Mouse (Mus musculus): Measurements from ENCODE around the gene Adamts16. TPM values are rescaled to one million over a fixed set of nuclear protein-coding genes. Genes with fewer than 3 reads are reported as not detected.

Gene Adamts16
- polyA plus RNA-seq, 2 experiments from 2014 or later, result not detected

GRCm38 (mm10) chr13:70707158-70707854 is 134.3 kb downstream of the Adamts16 start:
- no peak for ATAC-seq

GRCm38 (mm10) chr13:70702904-70703303 is 138.7 kb downstream of the Adamts16 start:
- ATAC-seq, result no peak

- no peak for ATAC-seq
Measured at GRCm38 (mm10) chr13:70698812-70699387, 142.7 kb downstream of the Adamts16 start.

GRCm38 (mm10) chr13:70689452-70689960 is 152.1 kb downstream of the Adamts16 start:
- no peak for ATAC-seq

GRCm38 (mm10) chr13:70685825-70686224 is 155.8 kb downstream of the Adamts16 start:
- no peak for ATAC-seq

- no peak for ATAC-seq
Measured at GRCm38 (mm10) chr13:70684976-70685609, 156.5 kb downstream of the Adamts16 start.

- ATAC-seq, result no peak
Measured at GRCm38 (mm10) chr13:70681411-70682183, 160.0 kb downstream of the Adamts16 start.

- ATAC-seq, result no peak
Measured at GRCm38 (mm10) chr13:70680316-70680715, 161.3 kb downstream of the Adamts16 start.

Other genes starting within 250 kb of the Adamts16 start
- gene Ice1, start 204.2 kb downstream of the Adamts16 start, polyA plus RNA-seq (2017; shearing (Covaris generic)), result 10 to 100 TPM; 18.1 to 25.7 TPM

All from CD4-positive, CD25-positive, alpha-beta regulatory T cell, adult 4 months (primary cell).